Mouse (Mus musculus): ENCODE measurements around the gene Cherp. TPM values are rescaled to one million over a fixed set of nuclear protein-coding genes. Genes with fewer than 3 reads are reported as not detected.

The Cherp gene
- total and polyA plus RNA-seq, 3 experiments: 25.4 to 40.0 (median 38.7) TPM

DNA sequence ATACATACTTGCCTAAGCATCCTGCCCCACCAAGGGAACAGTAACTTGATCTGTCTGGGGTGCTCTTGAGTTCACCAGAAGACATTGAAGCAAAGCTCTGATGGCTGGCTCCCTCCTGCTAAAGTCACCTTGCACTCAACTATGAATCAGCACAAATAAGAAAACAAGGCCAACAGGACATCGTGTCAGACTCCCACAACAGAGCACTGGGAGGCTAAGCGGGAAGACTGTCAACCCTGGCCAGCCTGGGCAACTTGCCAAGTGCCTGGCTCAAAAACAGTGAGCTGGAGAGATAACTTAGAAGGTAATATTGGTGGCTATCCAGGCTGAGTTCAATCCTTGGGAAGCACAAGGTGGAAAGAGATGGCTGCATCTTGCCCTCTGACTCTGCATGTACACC is 40.1 kb downstream of the Cherp start:
- intact Hi-C loops (cut with DNase I): no loop called here
- no peak for TF ChIP-seq CTCF (IDR thresholded peaks at IDR 0.05)
- peak; percentile 87 for TF ChIP-seq EP300 (IDR thresholded peaks at IDR 0.05; ENCODE audit: insufficient read depth, low read depth, low read length)
- Histone ChIP-seq H3K79me2 (replicated peaks; ENCODE audit: control insufficient read depth, insufficient read depth, low read length) (no peaks in the 10 kb centered on the region), H3K27ac (peak overlapping the region; percentile 72), H3K4me3 (no peak overlapping the region), H3K9ac (ENCODE audit: low read depth, low read length) (no peak overlapping the region), H3K27me3 (ENCODE audit: control insufficient read depth, insufficient read depth, low read length) (no peaks in the 10 kb centered on the region), H3K36me3 (ENCODE audit: control insufficient read depth, insufficient read depth, low read length) (no peaks in the 10 kb centered on the region), H3K4me1 (ENCODE audit: control insufficient read depth, insufficient read depth, low read length) (peaks cover 2% of the 10 kb centered on the region; the same call in 1 of the 2 replicates)
- WGBS: 0% methylated on average over 2 of the region's 2 CpGs
- DNase-seq: peak; percentile 75 to 82

DNA sequence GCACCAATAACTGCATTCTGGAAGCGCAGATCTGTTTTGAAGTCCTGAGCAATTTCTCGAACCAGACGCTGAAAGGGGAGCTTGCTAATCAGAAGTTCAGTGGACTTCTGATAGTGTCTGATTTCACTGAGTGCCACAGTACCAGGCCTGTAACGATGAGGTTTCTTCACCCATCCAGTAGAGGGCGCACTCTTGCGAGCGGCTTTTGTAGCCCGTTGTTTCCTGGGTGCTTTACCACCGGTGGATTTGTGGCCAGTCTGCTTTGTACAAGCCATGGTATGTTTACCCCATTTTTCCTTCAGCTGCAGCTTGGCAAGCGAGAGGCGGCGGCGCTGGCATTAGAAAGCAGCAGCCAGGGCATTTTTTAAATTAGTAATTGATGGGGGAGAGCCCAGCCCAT is 45.4 kb downstream of the Cherp start:
- intact Hi-C loops (cut with DNase I): no loop called here
- H3K27me3 ChIP-seq (ENCODE audit: control insufficient read depth, insufficient read depth, low read length): no peaks in the 10 kb centered on the region
- WGBS: 50% methylated on average over 13 of the region's 13 CpGs
- no peak overlapping the region for H3K27ac ChIP-seq
- no peaks in the 10 kb centered on the region for H3K79me2 ChIP-seq (replicated peaks; ENCODE audit: control insufficient read depth, insufficient read depth, low read length)
- no peaks in the 10 kb centered on the region for H3K36me3 ChIP-seq (ENCODE audit: control insufficient read depth, insufficient read depth, low read length)
- DNase-seq: no peak
- TF ChIP-seq EP300 (IDR thresholded peaks at IDR 0.05; ENCODE audit: insufficient read depth, low read depth, low read length) (no peak), CTCF (IDR thresholded peaks at IDR 0.05) (peak; percentile 76)
- H3K9ac ChIP-seq (ENCODE audit: low read depth, low read length): no peak overlapping the region
- H3K4me1 ChIP-seq (ENCODE audit: control insufficient read depth, insufficient read depth, low read length): peaks cover 2% of the 10 kb centered on the region; the same call in 1 of the 2 replicates
- no peak overlapping the region for H3K4me3 ChIP-seq

DNA sequence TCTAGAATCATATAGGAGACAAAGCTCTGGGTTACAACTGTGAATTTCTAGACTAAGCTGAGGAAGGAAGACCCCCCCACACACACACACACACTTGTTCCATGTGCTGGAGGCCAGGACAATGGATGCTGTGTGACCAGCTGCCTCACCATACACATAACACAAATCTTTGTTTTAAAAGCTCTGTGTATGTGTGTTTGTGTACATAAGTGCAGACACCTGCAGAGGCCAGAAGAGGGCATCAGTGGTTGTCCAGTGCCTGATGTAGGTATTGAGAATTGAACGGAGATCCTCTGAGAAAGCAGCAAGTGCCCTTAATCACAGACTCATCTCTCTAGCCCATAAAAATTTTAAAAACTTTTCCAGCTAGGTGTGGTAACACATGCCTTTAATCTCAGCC is 52.1 kb downstream of the Cherp start:
- Histone ChIP-seq H3K79me2 (replicated peaks; ENCODE audit: control insufficient read depth, insufficient read depth, low read length) (peaks cover 5% of the 10 kb centered on the region), H3K4me1 (ENCODE audit: control insufficient read depth, insufficient read depth, low read length) (peaks cover 11% of the 10 kb centered on the region), H3K36me3 (ENCODE audit: control insufficient read depth, insufficient read depth, low read length) (peaks cover 3% of the 10 kb centered on the region; the same call in 1 of the 2 replicates), H3K27ac (no peak overlapping the region), H3K9ac (ENCODE audit: low read depth, low read length) (no peak overlapping the region), H3K27me3 (ENCODE audit: control insufficient read depth, insufficient read depth, low read length) (no peaks in the 10 kb centered on the region), H3K4me3 (no peak overlapping the region)
- intact Hi-C loops (cut with DNase I): loop anchor here (5.0 kb wide), 2 partner anchors 69 to 124 kb away; partner anchors contain the start of genes Med26 and Slc35e1
- 51% methylated on average over 1 of the region's 1 CpGs for WGBS
- no peak for DNase-seq
- peak; percentile 56 for TF ChIP-seq CTCF (IDR thresholded peaks at IDR 0.05)
- no peak for TF ChIP-seq EP300 (IDR thresholded peaks at IDR 0.05; ENCODE audit: insufficient read depth, low read depth, low read length)

DNA sequence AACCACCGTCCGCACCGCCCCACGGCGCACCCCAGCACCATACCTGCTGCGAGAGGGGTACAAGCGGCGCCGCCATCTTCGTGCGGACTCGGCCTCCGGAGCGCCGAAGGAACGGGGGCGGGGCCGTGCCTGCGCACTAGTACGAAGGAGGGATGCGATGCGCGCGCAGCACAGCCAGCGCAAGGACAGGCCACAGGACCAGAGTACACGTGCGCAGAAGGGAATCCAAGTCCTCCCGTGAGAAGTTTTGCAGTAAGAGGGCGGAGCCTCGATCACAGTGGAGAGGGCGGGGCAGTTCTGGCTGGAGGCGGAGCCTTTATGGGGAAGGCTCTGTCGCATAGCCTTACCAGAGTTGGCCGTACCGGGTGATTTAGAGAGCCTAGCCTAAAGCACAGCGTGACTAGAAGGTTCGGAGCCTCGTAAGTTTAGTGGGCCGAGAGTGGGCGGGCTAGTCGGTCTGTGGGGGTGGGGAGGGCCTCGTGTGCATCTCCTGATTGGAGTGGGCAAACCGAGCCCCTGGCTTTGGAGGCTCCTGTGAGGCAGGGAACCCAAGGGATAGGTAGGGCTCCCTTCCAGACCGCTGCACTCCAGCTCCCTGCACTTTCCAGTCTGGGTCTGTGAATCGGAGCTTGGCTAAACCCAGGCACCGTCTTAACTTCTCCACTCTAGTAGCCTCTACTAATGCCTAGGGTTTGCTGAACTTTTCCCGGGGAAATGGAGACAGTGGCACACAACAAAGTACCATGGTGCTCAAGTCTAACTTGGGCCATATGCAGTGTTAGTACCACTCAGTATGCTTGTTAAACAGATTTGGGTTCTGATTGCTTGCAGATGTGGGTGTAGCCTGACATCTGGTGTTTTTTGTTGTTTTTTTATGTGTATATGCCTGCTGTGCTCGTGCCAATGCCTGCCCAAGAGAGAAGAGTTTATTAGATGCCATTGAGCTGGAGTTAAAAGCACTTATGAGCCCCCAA is 53.4 kb downstream of the Cherp start, which contains the start of gene Eps15l1:
Eps15l1 (minus strand) TSS at position 99 of the 974 bp plus-strand sequence.
- Histone ChIP-seq H3K27me3 (ENCODE audit: control insufficient read depth, insufficient read depth, low read length) (no peaks in the 10 kb centered on the region), H3K79me2 (replicated peaks; ENCODE audit: control insufficient read depth, insufficient read depth, low read length) (peaks cover 5% of the 10 kb centered on the region), H3K4me1 (ENCODE audit: control insufficient read depth, insufficient read depth, low read length) (peaks cover 21% of the 10 kb centered on the region), H3K27ac (peak within 1 kb of the TSS; percentile 96), H3K36me3 (ENCODE audit: control insufficient read depth, insufficient read depth, low read length) (peaks cover 3% of the 10 kb centered on the region; the same call in 1 of the 2 replicates), H3K4me3 (peak within 1 kb of the TSS; percentile 97), H3K9ac (ENCODE audit: low read depth, low read length) (peak within 1 kb of the TSS; percentile 85)
- TF ChIP-seq POLR2A (IDR thresholded peaks at IDR 0.05; ENCODE audit: insufficient read depth, low read depth, low read length) (peak; percentile 86), CTCF (IDR thresholded peaks at IDR 0.05) (no peak), EP300 (IDR thresholded peaks at IDR 0.05; ENCODE audit: insufficient read depth, low read depth, low read length) (peak; percentile 93)
- 1% methylated on average over 48 of the region's 48 CpGs for WGBS
- DNase-seq: peak; percentile 98 to 100
- intact Hi-C loops (cut with DNase I): loop anchor here (2.0 to 5.0 kb wide), 3 partner anchors 23 to 126 kb away; partner anchors contain the start of genes Med26 and Slc35e1

DNA sequence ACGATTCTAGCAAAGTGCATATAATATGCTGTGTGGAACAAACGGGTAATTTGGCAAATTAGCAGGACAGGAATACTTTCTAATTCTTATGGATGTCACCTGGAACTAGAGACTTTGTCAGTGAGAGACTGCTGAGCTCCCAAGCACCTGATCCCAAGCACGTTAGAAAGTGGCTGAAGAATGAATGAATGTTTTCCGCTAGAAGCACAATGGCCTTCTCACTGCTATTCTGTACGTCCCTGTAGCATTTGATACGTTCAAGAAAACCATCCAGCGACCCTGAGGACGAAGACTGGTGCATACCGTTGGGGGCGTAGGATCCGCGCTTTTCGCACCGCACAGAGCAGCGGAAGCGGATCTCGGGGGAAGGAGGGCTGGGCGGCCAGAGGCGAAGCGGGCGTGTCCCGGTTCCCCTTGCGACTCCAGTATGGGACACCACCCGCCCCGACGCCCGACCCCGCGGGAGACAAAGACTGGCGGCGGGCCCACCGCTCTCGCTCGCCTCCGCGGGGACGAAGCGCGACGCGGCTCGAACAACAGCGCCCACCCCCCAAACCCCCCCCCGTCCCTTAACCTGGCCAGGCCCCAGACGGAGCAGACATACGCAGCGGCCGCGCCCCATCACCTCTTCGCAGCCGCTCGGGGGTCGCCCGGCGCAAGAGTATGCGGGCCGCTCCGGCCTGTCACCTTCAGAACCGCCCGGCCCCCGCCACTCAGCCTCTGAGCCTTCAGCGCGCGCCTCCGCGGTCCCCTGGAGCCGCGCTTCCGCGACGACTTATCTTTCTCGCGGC is 54.3 kb downstream of the Cherp start:
- H3K79me2 ChIP-seq (replicated peaks; ENCODE audit: control insufficient read depth, insufficient read depth, low read length): peaks cover 5% of the 10 kb centered on the region
- peaks cover 28% of the 10 kb centered on the region for H3K4me1 ChIP-seq (ENCODE audit: control insufficient read depth, insufficient read depth, low read length)
- H3K36me3 ChIP-seq (ENCODE audit: control insufficient read depth, insufficient read depth, low read length): peaks cover 3% of the 10 kb centered on the region; the same call in 1 of the 2 replicates
- no peaks in the 10 kb centered on the region for H3K27me3 ChIP-seq (ENCODE audit: control insufficient read depth, insufficient read depth, low read length)
- DNase-seq: peak; percentile 58 to 65
- peak overlapping the region; percentile 97 for H3K4me3 ChIP-seq
- TF ChIP-seq EP300 (IDR thresholded peaks at IDR 0.05; ENCODE audit: insufficient read depth, low read depth, low read length) (no peak), CTCF (IDR thresholded peaks at IDR 0.05) (no peak), POLR2A (IDR thresholded peaks at IDR 0.05; ENCODE audit: insufficient read depth, low read depth, low read length) (no peak)
- 1% methylated on average over 66 of the region's 73 CpGs for WGBS
- intact Hi-C loops (cut with DNase I): loop anchor here (2.0 to 5.0 kb wide), 3 partner anchors 24 to 127 kb away; partner anchors contain the start of genes Med26 and Slc35e1
- peak overlapping the region; percentile 85 for H3K9ac ChIP-seq (ENCODE audit: low read depth, low read length)
- peak overlapping the region; percentile 96 for H3K27ac ChIP-seq

All from heart, adult 2 months (tissue).